Mouse (Mus musculus): ENCODE results near the gene Acaca. TPM values are rescaled to one million over a fixed set of nuclear protein-coding genes. Genes with fewer than 3 reads are reported as not detected.
"Not testable (repeated sequence)": the region's sequence is repeated elsewhere in the genome, so short reads cannot be mapped to it uniquely, and the experiment has no call there.

The Acaca gene
- polyA plus RNA-seq, 1 experiment: 52.2 TPM

DNA sequence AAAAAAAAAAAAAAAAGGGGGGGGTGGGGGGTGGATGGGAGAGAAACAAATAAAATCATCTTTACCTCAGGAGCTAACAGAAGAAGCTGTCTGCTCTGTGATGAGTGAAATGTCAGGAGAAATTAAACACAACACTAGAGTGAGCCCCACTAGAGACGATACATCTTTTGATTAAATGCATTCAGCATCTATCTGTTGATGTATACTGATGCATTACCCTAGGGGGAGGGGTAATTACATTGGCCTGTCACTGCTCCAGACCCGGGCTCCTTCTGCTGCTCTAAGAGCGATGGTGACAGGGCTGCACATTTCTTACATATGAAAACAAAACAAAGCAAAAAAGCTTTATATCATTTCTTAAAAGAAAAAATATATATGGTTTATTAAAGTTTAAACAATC lies 163.8 kb downstream of the Acaca start:
- no peaks in the 10 kb centered on the region for H3K4me1 ChIP-seq (ENCODE audit: control insufficient read depth, insufficient read depth, low read length)
- TF ChIP-seq CTCF (IDR thresholded peaks at IDR 0.05; ENCODE audit: borderline replicate concordance, insufficient read depth, low read length) (no peak), POLR2A (IDR thresholded peaks at IDR 0.05; ENCODE audit: low read depth, low read length) (no peak)

DNA sequence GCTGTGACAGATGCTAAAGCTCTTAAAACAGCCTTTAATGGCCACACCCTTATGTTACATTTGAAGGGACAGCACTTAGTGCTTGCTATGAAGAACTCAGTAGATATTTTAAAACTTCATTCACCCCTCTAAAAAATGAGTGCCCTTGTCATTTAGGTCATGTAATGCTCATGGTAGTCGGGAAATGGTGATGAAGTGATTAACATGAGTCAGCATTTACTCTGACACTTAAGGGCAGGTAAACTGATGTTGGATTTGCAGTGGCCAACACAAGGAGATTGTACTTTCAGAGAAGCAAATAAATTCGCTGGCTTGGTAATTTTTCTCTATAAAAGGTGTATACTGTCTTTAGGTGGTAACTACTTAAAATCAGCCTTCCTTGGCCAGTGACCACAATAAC lies 166.9 kb downstream of the Acaca start:
- TF ChIP-seq POLR2A (IDR thresholded peaks at IDR 0.05; ENCODE audit: low read depth, low read length): no peak
- TF ChIP-seq CTCF (IDR thresholded peaks at IDR 0.05; ENCODE audit: borderline replicate concordance, insufficient read depth, low read length): no peak
- Histone ChIP-seq H3K4me1 (ENCODE audit: control insufficient read depth, insufficient read depth, low read length) (no peaks in the 10 kb centered on the region), H3K4me3 (ENCODE audit: insufficient read depth, low read length) (no peak overlapping the region), H3K27ac (ENCODE audit: insufficient read depth, low read length) (no peak overlapping the region)

More for the DNA sequence above, 163.8 kb downstream of the Acaca start:
- Histone ChIP-seq H3K4me3 (ENCODE audit: insufficient read depth, low read length) (no peak overlapping the region), H3K27ac (ENCODE audit: insufficient read depth, low read length) (no peak overlapping the region)

DNA sequence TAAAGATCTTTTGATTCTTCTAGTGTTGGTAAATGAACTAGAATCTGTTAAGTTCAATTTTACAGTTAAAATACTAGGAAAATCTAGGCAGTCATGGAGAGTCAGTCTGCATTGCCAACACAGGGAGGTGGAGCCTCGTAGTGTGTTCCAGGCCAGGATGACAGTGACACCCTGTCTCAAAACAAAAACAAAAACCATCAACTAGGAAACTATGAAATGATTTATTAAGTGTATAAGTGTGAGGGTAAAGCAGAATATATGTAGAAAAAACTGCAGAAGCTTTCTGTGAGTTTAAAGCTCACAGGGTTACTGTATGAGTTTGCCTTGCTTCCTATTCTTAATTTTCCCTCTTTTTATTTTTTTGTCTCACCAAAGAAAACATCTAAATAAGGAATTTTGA lies 176.0 kb downstream of the Acaca start:
- no peaks in the 10 kb centered on the region for H3K4me1 ChIP-seq (ENCODE audit: control insufficient read depth, insufficient read depth, low read length)
- TF ChIP-seq POLR2A (IDR thresholded peaks at IDR 0.05; ENCODE audit: low read depth, low read length) (no peak), CTCF (IDR thresholded peaks at IDR 0.05; ENCODE audit: borderline replicate concordance, insufficient read depth, low read length) (no peak)
- no peak overlapping the region for H3K27ac ChIP-seq (ENCODE audit: insufficient read depth, low read length)
- H3K4me3 ChIP-seq (ENCODE audit: insufficient read depth, low read length): no peak overlapping the region

DNA sequence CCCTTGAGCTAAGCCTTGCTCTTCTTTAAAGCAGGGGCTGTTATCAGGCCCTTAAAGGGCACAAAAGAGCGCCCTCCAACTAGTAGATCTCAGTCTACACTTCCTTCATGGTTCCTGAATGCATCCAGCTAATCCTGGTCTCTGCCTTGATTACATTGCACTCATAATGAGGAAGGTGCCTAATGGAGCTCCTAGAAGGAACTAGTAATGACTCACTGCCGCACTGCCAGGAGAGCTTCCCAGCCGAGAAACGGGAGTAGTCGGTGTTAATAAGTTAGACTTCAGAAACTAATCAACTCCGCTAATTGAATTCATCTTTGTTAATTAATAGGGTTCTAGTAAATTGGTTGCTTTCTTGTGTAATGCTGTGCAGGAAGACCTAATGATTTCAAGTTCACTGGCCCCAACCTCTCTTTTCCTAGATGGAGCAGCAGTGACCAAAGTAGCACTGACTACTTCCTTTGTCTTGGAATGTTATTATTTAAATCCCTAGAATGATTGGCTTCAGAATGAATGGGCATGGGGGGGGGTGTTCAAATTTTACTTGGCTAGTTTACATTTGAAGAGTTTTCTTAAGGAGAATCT lies 176.8 kb downstream of the Acaca start:
- no peak for TF ChIP-seq CTCF (IDR thresholded peaks at IDR 0.05; ENCODE audit: borderline replicate concordance, insufficient read depth, low read length)
- TF ChIP-seq POLR2A (IDR thresholded peaks at IDR 0.05; ENCODE audit: low read depth, low read length): no peak
- no peak overlapping the region for H3K4me3 ChIP-seq (ENCODE audit: insufficient read depth, low read length)
- no peak overlapping the region for H3K27ac ChIP-seq (ENCODE audit: insufficient read depth, low read length)
- no peaks in the 10 kb centered on the region for H3K4me1 ChIP-seq (ENCODE audit: control insufficient read depth, insufficient read depth, low read length)

DNA sequence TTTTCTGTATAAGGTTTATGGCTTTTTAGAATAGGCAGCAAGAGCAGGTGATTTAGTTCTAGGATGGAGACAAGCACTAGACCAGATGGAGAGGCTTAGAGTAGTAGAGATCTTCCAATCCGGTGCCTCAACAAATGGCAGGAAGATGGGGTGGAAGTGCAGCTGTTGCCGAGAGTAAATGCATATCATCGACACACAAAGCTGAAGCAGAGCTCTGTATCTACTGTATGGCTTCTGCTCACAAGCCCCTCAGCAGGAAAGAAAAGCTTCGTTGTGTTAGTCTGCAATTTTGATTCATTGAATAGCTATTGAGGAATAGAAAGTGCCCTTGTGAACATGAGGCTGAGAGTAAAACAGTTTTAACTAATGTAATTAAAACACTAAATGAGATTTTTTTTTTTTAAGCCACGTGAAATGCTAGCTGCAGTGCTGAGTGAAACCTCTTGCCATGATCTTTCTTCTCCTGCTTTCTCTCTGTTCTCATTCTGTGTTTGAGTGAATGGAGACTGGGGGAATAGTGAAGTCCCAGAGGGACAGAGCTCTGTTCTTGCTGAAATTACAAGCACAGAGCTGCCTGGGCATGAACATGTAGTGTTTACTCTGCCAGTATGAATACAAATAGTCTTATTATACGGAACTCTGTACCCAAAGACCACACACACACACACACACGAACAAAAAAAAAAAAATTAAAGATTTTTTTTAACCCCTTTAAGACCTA lies 194.7 kb downstream of the Acaca start:
- TF ChIP-seq POLR2A (IDR thresholded peaks at IDR 0.05; ENCODE audit: low read depth, low read length) (no peak), CTCF (IDR thresholded peaks at IDR 0.05; ENCODE audit: borderline replicate concordance, insufficient read depth, low read length) (no peak)
- H3K4me1 ChIP-seq (ENCODE audit: control insufficient read depth, insufficient read depth, low read length): no peaks in the 10 kb centered on the region
- H3K27ac ChIP-seq (ENCODE audit: insufficient read depth, low read length): no peak overlapping the region
- H3K4me3 ChIP-seq (ENCODE audit: insufficient read depth, low read length): no peak overlapping the region

DNA sequence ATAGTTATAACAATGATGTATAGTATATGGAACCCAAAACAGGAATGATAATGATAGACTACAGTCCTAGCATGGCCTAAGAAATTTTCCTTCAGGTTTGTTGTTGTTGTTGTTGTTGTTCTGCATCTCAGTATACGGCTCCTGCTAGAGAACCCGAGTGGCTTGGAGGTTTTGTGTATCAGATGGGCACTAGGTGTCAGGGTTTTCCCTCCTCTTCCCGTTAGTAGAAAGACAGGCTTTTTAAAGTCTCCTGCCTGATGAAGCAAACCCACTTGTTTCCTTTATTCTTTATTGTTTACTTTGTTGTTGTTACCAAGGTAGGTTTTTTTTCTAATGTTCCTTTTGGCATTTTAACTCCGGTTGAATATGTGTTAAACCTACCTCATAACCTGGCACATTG lies 197.6 kb downstream of the Acaca start:
- Histone ChIP-seq H3K27ac (ENCODE audit: insufficient read depth, low read length) (no peak overlapping the region), H3K4me1 (ENCODE audit: control insufficient read depth, insufficient read depth, low read length) (no peaks in the 10 kb centered on the region), H3K4me3 (ENCODE audit: insufficient read depth, low read length) (no peak overlapping the region)
- TF ChIP-seq POLR2A (IDR thresholded peaks at IDR 0.05; ENCODE audit: low read depth, low read length) (no peak), CTCF (IDR thresholded peaks at IDR 0.05; ENCODE audit: borderline replicate concordance, insufficient read depth, low read length) (no peak)

- H3K4me1 ChIP-seq (ENCODE audit: control insufficient read depth, insufficient read depth, low read length): no peaks in the 10 kb centered on the region
- TF ChIP-seq CTCF (IDR thresholded peaks at IDR 0.05; ENCODE audit: borderline replicate concordance, insufficient read depth, low read length) (no peak), POLR2A (IDR thresholded peaks at IDR 0.05; ENCODE audit: low read depth, low read length) (no peak)
- no peak overlapping the region for H3K4me3 ChIP-seq (ENCODE audit: insufficient read depth, low read length)
- no peak overlapping the region for H3K27ac ChIP-seq (ENCODE audit: insufficient read depth, low read length)
These were observed 202.9 kb downstream of the Acaca start for GRCm38 (mm10) chr11:84332384-84332783.

GRCm38 (mm10) chr11:84332860-84333259 lies 203.4 kb downstream of the Acaca start:
- H3K4me3 ChIP-seq (ENCODE audit: insufficient read depth, low read length): no peak overlapping the region
- H3K27ac ChIP-seq (ENCODE audit: insufficient read depth, low read length): no peak overlapping the region
- TF ChIP-seq POLR2A (IDR thresholded peaks at IDR 0.05; ENCODE audit: low read depth, low read length): no peak
- TF ChIP-seq CTCF (IDR thresholded peaks at IDR 0.05; ENCODE audit: borderline replicate concordance, insufficient read depth, low read length): no peak
- H3K4me1 ChIP-seq (ENCODE audit: control insufficient read depth, insufficient read depth, low read length): no peaks in the 10 kb centered on the region

DNA sequence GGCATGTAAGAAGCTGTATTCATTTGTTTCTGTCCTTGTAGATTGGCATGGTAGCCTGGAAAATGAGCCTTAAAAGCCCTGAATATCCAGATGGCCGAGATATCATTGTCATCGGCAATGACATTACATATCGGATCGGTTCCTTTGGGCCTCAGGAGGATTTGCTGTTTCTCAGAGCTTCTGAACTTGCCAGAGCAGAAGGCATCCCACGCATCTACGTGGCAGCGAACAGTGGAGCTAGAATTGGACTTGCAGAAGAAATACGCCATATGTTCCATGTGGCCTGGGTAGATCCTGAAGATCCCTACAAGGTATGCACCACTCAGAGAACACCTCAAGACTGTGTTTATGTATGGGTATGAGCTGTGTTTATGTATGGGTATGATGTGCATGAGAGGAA lies 208.8 kb downstream of the Acaca start:
- H3K4me1 ChIP-seq (ENCODE audit: control insufficient read depth, insufficient read depth, low read length); H3K27ac ChIP-seq (ENCODE audit: insufficient read depth, low read length); H3K4me3 ChIP-seq (ENCODE audit: insufficient read depth, low read length): not testable (repeated sequence)

DNA sequence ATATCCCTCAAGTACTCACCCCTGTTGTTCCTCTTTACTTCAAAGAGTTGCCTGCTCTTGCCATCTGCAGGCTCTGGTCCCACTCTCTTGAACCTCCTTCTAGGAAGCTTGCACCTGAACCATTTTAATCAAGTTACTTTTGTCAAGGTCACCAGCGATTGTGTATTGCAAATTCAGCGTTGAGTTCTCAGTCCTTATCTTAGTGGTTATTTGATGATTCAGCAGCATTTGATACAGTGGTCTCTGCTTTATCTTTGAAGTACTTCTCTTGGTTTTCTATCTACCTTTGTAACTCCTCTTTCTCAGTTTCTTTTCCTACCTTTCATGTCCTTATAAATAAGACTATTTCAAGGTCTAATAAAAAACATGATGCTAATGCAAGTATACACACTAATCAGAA lies 211.2 kb downstream of the Acaca start:
- Histone ChIP-seq H3K27ac (ENCODE audit: insufficient read depth, low read length) (no peak overlapping the region), H3K4me3 (ENCODE audit: insufficient read depth, low read length) (no peak overlapping the region), H3K4me1 (ENCODE audit: control insufficient read depth, insufficient read depth, low read length) (no peaks in the 10 kb centered on the region)
- TF ChIP-seq CTCF (IDR thresholded peaks at IDR 0.05; ENCODE audit: borderline replicate concordance, insufficient read depth, low read length) (no peak), POLR2A (IDR thresholded peaks at IDR 0.05; ENCODE audit: low read depth, low read length) (no peak)

Data from embryonic fibroblast, embryonic 13.5 days (primary cell).